Mouse (Mus musculus) thymus, adult 2 months (tissue): ENCODE data around the gene Zpbp2.

Source experiments
- CTCF ChIP-seq: fragments of 200-500 bp; IDR thresholded peaks from 2 replicates; pipeline ENCODE4 v1.5.1; 2012; ENCODE audit warnings: mild to moderate bottlenecking, control low read depth, low read length, moderate library complexity, borderline replicate concordance; ENCODE audit not compliant: control insufficient read depth, poor library complexity, insufficient read depth; ENCODE audit errors: extremely low read depth
- POLR2A ChIP-seq: fragments of 200-500 bp; IDR thresholded peaks from 2 replicates; pipeline ENCODE4 v1.6.1; 2012; ENCODE audit warnings: mild to moderate bottlenecking, low read length, control low read depth, moderate library complexity; ENCODE audit not compliant: control insufficient read depth, poor library complexity, insufficient read depth; ENCODE audit errors: extremely low read depth

DNA sequence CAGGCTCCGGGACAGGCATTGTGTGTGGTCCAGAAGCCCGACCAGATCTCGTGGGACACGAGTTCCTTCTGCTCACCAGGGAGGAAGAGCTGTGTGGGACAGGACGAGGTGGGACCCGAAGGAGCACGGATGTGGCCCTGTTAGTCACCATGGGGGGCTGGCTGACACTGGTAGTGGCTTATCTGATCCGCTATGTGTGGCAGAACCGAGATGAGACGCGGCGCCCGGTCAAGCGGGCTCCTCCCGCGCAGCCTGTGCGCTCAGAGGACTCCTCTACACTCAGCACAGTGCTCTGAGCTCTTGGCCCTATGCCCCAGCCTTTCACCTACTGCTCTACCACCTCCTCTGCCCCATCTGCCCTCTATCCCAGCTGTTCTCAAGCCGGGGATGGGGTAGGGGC lies 48.4 kb downstream of the Zpbp2 start:
- TF ChIP-seq CTCF, result no peak
- no peak for TF ChIP-seq POLR2A
